Mouse (Mus musculus) hindbrain, postnatal 0 days (tissue): ENCODE results near the gene Rapgefl1. TPM values are rescaled to one million over a fixed set of nuclear protein-coding genes. Genes with fewer than 3 reads are reported as not detected.
A peak's percentile ranks its signal among the peaks of the same experiment; 100 is the strongest.

Source experiments
- ATAC-seq: fragments of 200-750 bp; cut with Nextera tagmentation; 2 replicates; pipeline ENCODE4 v1.8.0; 2017; ENCODE audit warnings: mild to moderate bottlenecking, moderate TSS enrichment, moderate library complexity
- DNase-seq: peaks from one replicate; pipeline ENCODE4 v3.0.0-alpha.2; 2015; ENCODE audit warnings: low spot score
- H3K27ac ChIP-seq: fragments of 300-500 bp; sonication (generic); 2 replicates; pipeline ENCODE4 v1.5.1; 2014; ENCODE audit warnings: mild to moderate bottlenecking
- H3K27me3 ChIP-seq: fragments of 300-500 bp; sonication (generic); 2 replicates; pipeline ENCODE4 v1.6.1; 2014; ENCODE audit warnings: low read length, mixed read lengths; ENCODE audit not compliant: insufficient read depth
- H3K36me3 ChIP-seq: fragments of 300-500 bp; sonication (generic); 2 replicates; pipeline ENCODE4 v1.6.1; 2014; ENCODE audit warnings: low read length, mixed read lengths; ENCODE audit not compliant: insufficient read depth
- H3K4me1 ChIP-seq: fragments of 300-500 bp; sonication (generic); 2 replicates; pipeline ENCODE4 v1.6.1; 2014; ENCODE audit warnings: antibody characterized with exemption, low read length, mixed read lengths; ENCODE audit not compliant: insufficient read depth
- H3K4me2 ChIP-seq: fragments of 300-500 bp; sonication (generic); 2 replicates; pipeline ENCODE4 v1.6.1; 2014; ENCODE audit warnings: low read depth, mild to moderate bottlenecking, low read length, moderate library complexity, mixed read lengths
- H3K4me3 ChIP-seq: fragments of 300-500 bp; sonication (generic); 2 replicates; pipeline ENCODE4 v1.5.1; 2014; ENCODE audit warnings: low read length
- H3K9ac ChIP-seq: fragments of 300-500 bp; sonication (generic); replicated peaks from 2 replicates; pipeline ENCODE4 v1.6.1; 2014; ENCODE audit warnings: mild to moderate bottlenecking, low read length, moderate library complexity, mixed read lengths
- H3K9me3 ChIP-seq: fragments of 300-500 bp; sonication (generic); 2 replicates; pipeline ENCODE4 v1.6.1; 2016; ENCODE audit warnings: low read length, mixed read lengths
- CTCF ChIP-seq: IDR thresholded peaks from 2 replicates; pipeline ENCODE4 v1.5.1; 2016; ENCODE audit warnings: antibody characterized with exemption, control low read depth, low read depth
- WGBS: fragments of 180-500 bp; shearing (Covaris S2); extraction: QIAGEN DNeasy Blood & Tissue Kit; methylation state at CpG from one replicate; pipeline ENCODE4 v1.1.7; 2014; 5-methylcytosine and 5-hydroxymethylcytosine counted together
- polyA plus RNA-seq: library from polyadenylated mRNA; unstranded; fragments of >200 nt; fragmentation: Nextera tagmentation; extraction: Ambion mirVana; gene quantifications from 2 replicates; pipeline ENCODE4 v1.2.1, GENCODE M21; 2015
- total RNA-seq: library from RNA; depleted of rRNA; stranded (reverse); fragments of >200 nt; gene quantifications from 2 replicates; pipeline ENCODE4 v1.2.3, GENCODE M21; 2014

Rapgefl1 gene
- total and polyA plus RNA-seq, 2 experiments from 2014 or later = 11.0 to 44.1 TPM

- Histone ChIP-seq H3K27ac (no peak overlapping the region), H3K27me3 (no peaks in the 10 kb centered on the region), H3K9ac (no peak overlapping the region), H3K4me2 (no peak overlapping the region), H3K4me1 (no peaks in the 10 kb centered on the region), H3K36me3 (peaks cover 63% of the 10 kb centered on the region), H3K9me3 (no peaks in the 10 kb centered on the region), H3K4me3 (no peak overlapping the region)
- 71% methylated on average over 12 of the region's 12 CpGs for WGBS
- peak; percentile 63 for DNase-seq
- TF ChIP-seq CTCF = peak; percentile 79
- 0 out of 2 replicates have a peak, but pooled peaks have one; percentile 18 for ATAC-seq
Measured at GRCm38 (mm10) chr11:98829091-98829775, 7.4 kb upstream of the Rapgefl1 start.

GRCm38 (mm10) chr11:98829875-98830274 is 6.7 kb upstream of the Rapgefl1 start:
- no peak overlapping the region for H3K4me2 ChIP-seq
- WGBS = 84% methylated on average over 4 of the region's 4 CpGs
- H3K4me3 ChIP-seq = no peak overlapping the region

DNA sequence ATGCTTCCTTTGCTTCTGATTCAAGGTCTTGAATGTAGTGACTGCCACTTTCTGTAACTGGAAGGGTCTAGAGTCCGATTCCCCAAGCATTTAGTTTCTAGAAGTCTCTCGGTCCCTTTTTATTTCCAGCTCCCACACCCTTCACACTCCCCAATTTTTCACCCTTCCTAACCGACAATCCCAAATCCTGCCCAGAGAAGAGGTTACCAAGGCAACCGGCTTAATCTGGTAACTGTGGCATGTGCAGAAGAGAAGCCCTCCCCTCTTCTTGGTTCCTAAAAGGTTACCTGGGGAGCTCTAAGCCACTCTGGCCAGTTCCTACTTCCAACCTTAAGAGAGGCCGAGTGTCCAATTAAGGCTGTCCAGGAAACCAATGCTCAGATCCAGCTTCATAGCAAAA is 1.3 kb upstream of the Rapgefl1 start:
- Histone ChIP-seq H3K27me3 (no peaks in the 10 kb centered on the region), H3K36me3 (peaks cover 31% of the 10 kb centered on the region), H3K27ac (no peak overlapping the region), H3K9ac (no peak overlapping the region), H3K4me1 (peaks cover 12% of the 10 kb centered on the region), H3K9me3 (no peaks in the 10 kb centered on the region), H3K4me2 (no peak overlapping the region), H3K4me3 (no peak overlapping the region)
- DNase-seq (no peak), ATAC-seq (no peak)
- TF ChIP-seq CTCF = no peak
- WGBS = 35% methylated on average over 5 of the region's 5 CpGs

More at GRCm38 (mm10) chr11:98829875-98830274, 6.7 kb upstream of the Rapgefl1 start:
- H3K27ac ChIP-seq = no peak overlapping the region
- no peak overlapping the region for H3K9ac ChIP-seq
- DNase-seq (no peak), ATAC-seq (no peak)
- no peaks in the 10 kb centered on the region for H3K27me3 ChIP-seq
- no peaks in the 10 kb centered on the region for H3K9me3 ChIP-seq
- no peaks in the 10 kb centered on the region for H3K4me1 ChIP-seq
- H3K36me3 ChIP-seq = peaks cover 63% of the 10 kb centered on the region
- TF ChIP-seq CTCF = no peak

DNA sequence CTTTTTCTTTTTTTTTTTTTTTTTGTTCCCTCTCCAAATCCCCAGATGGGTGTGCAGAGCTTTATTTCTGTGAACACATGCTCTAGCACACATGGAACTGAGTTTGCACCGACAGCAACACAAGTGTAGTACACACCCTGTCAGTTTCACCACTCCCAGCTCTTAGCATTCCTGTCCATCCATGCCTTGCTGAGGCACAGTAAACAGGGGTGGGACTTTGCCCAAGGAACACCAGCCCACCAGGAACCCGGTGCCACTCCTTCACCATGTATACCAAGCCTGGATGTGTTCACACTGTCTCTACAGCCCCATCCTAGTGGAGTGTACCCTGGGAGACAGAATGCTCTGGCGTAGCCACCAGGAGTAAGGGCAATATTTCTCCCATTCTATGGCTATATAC is 860 bp upstream of the Rapgefl1 start:
- H3K4me2 ChIP-seq = no peak overlapping the region
- DNase-seq (no peak), ATAC-seq (no peak)
- WGBS = 53% methylated on average over 3 of the region's 3 CpGs
- TF ChIP-seq CTCF = no peak
- no peak overlapping the region for H3K27ac ChIP-seq
- H3K36me3 ChIP-seq = peaks cover 31% of the 10 kb centered on the region
- H3K9ac ChIP-seq = no peak overlapping the region
- H3K4me1 ChIP-seq = peaks cover 12% of the 10 kb centered on the region
- H3K27me3 ChIP-seq = no peaks in the 10 kb centered on the region
- H3K9me3 ChIP-seq = no peaks in the 10 kb centered on the region
- no peak overlapping the region for H3K4me3 ChIP-seq

- Histone ChIP-seq H3K9ac (peak overlapping the region; percentile 90; the same call in 1 of the 2 replicates), H3K4me2 (peak overlapping the region; percentile 90), H3K27ac (no peak overlapping the region), H3K36me3 (peaks cover 28% of the 10 kb centered on the region), H3K4me1 (peaks cover 12% of the 10 kb centered on the region), H3K4me3 (peak overlapping the region; percentile 81; the same call in 1 of the 2 replicates), H3K27me3 (no peaks in the 10 kb centered on the region), H3K9me3 (no peaks in the 10 kb centered on the region)
- ATAC-seq (no peak; the same call in 1 of the 2 replicates), DNase-seq (no peak)
- WGBS = 32% methylated on average over 7 of the region's 7 CpGs
- no peak for TF ChIP-seq CTCF
Measured at GRCm38 (mm10) chr11:98836128-98836527, 457 bp upstream of the Rapgefl1 start.

GRCm38 (mm10) chr11:98837231-98837704 is 683 bp downstream of the Rapgefl1 start:
- H3K4me3 ChIP-seq = peak overlapping the region; percentile 81
- TF ChIP-seq CTCF = 0 out of 2 replicates have a peak, but pooled peaks have one; percentile 25
- DNase-seq = peak; percentile 33
- H3K4me1 ChIP-seq = peaks cover 12% of the 10 kb centered on the region
- peak overlapping the region; percentile 78 for H3K27ac ChIP-seq
- H3K9ac ChIP-seq = peak overlapping the region; percentile 90
- H3K4me2 ChIP-seq = peak overlapping the region; percentile 90
- H3K9me3 ChIP-seq = no peaks in the 10 kb centered on the region
- 4% methylated on average over 27 of the region's 29 CpGs for WGBS
- peak; percentile 48 for ATAC-seq
- no peaks in the 10 kb centered on the region for H3K27me3 ChIP-seq
- H3K36me3 ChIP-seq = peaks cover 16% of the 10 kb centered on the region

DNA sequence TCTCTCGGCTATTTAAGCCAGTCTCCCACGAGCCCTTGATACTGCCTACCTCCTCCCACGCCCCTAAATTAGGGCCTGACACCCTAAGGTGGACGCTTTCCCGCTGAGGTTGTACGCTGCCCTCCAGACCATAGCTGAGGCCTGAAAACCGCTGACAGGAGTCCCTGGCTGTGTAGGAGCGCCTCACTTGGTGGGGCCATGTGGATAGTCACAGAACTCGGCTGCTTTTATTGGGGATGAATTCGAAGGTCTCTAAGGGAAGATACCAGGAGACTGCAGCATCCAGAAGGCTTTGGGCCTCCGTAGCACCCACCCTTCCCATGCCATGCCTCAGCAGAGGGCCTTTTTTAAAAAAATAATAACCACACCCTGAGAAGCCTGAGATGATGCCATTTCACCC is 1.3 kb downstream of the Rapgefl1 start:
- H3K36me3 ChIP-seq = peaks cover 10% of the 10 kb centered on the region
- H3K27me3 ChIP-seq = no peaks in the 10 kb centered on the region
- WGBS = 40% methylated on average over 11 of the region's 11 CpGs
- TF ChIP-seq CTCF = no peak
- H3K4me1 ChIP-seq = peaks cover 12% of the 10 kb centered on the region
- peak overlapping the region; percentile 81 for H3K4me3 ChIP-seq
- no peak for DNase-seq
- H3K9me3 ChIP-seq = no peaks in the 10 kb centered on the region
- no peak for ATAC-seq
- no peak overlapping the region for H3K27ac ChIP-seq
- peak overlapping the region; percentile 90; the same call in 1 of the 2 replicates for H3K9ac ChIP-seq
- H3K4me2 ChIP-seq = peak overlapping the region; percentile 90
